Mouse (Mus musculus): Measurements from ENCODE around the gene Agap1. TPM values are rescaled to one million over a fixed set of nuclear protein-coding genes. Genes with fewer than 3 reads are reported as not detected.

Gene Agap1
- polyA plus RNA-seq, 1 experiment from 2014 or later: 37.2 TPM

DNA sequence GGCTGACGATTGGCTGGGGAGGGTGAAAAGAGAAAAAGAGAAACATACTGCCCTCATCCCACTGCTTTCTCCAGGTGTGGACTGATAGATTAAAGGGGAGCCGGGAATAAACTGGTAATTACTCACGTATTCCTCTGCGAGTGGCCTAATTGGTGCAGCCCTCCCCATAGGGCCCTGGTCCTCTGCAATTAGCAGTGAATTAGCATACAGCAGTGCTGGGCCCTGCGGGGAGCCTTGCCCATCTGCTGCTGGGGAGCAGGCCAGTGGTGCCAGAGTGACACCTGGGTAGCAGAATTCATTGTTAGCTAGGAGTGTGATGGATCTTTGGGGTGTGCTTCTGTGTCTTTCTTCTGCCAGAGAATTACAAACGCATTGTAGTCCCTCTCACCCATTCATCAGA, 87.9 kb downstream of the Agap1 start:
- Histone ChIP-seq H3K27me3 (replicated peaks; ENCODE audit: control insufficient read depth, insufficient read depth, low read length) (no peaks in the 10 kb centered on the region), H3K27ac (ENCODE audit: low read length) (no peak overlapping the region), H3K4me2 (ENCODE audit: low read length) (no peak overlapping the region), H3K4me3 (replicated peaks; ENCODE audit: low read length) (no peak overlapping the region), H3K4me1 (replicated peaks; ENCODE audit: control insufficient read depth, insufficient read depth, low read length) (peaks cover 18% of the 10 kb centered on the region), H3K36me3 (ENCODE audit: control insufficient read depth, insufficient read depth) (no peaks in the 10 kb centered on the region), H3K9ac (replicated peaks; ENCODE audit: low read depth, low read length) (no peak overlapping the region), H3K9me3 (ENCODE audit: control insufficient read depth, low read length) (no peaks in the 10 kb centered on the region)
- peak; percentile 49; the same call in 1 of the 2 replicates for ATAC-seq
- 11% methylated on average over 6 of the region's 6 CpGs for WGBS

DNA sequence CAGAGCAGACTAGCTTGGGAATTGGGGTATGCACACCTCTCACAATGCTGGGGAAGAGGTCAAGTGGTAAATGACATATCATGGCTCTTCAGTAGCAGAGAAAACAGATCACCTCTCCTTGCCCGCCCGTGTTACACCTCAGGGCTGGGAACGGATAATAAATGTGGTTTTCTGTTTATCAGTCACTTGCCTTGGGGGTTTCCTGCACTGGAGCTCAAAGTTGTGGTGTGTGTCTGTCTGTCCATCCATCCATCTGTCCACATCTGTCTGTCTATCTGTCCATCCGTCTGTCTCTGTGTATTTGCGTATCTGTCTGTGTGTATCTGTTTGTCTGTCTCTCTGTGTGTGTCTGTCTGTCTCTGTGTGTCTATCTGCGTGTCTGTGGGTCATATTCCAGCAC, 88.7 kb downstream of the Agap1 start:
- ATAC-seq: no peak
- Histone ChIP-seq H3K4me2 (ENCODE audit: low read length) (no peak overlapping the region), H3K9ac (replicated peaks; ENCODE audit: low read depth, low read length) (no peak overlapping the region), H3K36me3 (ENCODE audit: control insufficient read depth, insufficient read depth) (no peaks in the 10 kb centered on the region), H3K4me1 (replicated peaks; ENCODE audit: control insufficient read depth, insufficient read depth, low read length) (peaks cover 26% of the 10 kb centered on the region), H3K27me3 (replicated peaks; ENCODE audit: control insufficient read depth, insufficient read depth, low read length) (no peaks in the 10 kb centered on the region), H3K27ac (ENCODE audit: low read length) (no peak overlapping the region), H3K9me3 (ENCODE audit: control insufficient read depth, low read length) (no peaks in the 10 kb centered on the region), H3K4me3 (replicated peaks; ENCODE audit: low read length) (no peak overlapping the region)
- 92% methylated on average over 6 of the region's 6 CpGs for WGBS

DNA sequence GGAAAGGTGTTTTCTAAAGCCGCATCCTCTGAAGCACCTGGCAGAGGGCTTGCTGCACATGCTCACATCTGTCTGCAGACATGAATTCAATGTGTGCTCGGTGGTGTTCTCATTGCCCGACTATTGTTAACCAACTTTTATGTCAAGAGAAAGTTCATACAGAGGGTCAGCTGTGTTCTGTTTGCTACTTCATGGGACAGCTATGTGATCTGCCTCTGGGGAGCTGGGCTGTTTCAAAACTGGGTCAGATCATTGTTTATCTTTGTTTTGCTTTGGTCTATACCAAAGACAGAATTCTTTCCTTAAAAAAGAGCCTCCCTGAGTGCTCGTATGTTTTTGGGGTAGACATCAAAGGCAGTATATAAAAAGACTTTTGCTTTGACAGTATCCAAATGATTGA, 89.5 kb downstream of the Agap1 start:
- peaks cover 29% of the 10 kb centered on the region for H3K4me1 ChIP-seq (replicated peaks; ENCODE audit: control insufficient read depth, insufficient read depth, low read length)
- no peaks in the 10 kb centered on the region for H3K9me3 ChIP-seq (ENCODE audit: control insufficient read depth, low read length)
- no peak overlapping the region for H3K27ac ChIP-seq (ENCODE audit: low read length)
- H3K27me3 ChIP-seq (replicated peaks; ENCODE audit: control insufficient read depth, insufficient read depth, low read length): no peaks in the 10 kb centered on the region
- no peak overlapping the region for H3K9ac ChIP-seq (replicated peaks; ENCODE audit: low read depth, low read length)
- 93% methylated on average over 4 of the region's 4 CpGs for WGBS
- no peaks in the 10 kb centered on the region for H3K36me3 ChIP-seq (ENCODE audit: control insufficient read depth, insufficient read depth)
- no peak overlapping the region for H3K4me2 ChIP-seq (ENCODE audit: low read length)
- no peak for ATAC-seq
- no peak overlapping the region for H3K4me3 ChIP-seq (replicated peaks; ENCODE audit: low read length)

DNA sequence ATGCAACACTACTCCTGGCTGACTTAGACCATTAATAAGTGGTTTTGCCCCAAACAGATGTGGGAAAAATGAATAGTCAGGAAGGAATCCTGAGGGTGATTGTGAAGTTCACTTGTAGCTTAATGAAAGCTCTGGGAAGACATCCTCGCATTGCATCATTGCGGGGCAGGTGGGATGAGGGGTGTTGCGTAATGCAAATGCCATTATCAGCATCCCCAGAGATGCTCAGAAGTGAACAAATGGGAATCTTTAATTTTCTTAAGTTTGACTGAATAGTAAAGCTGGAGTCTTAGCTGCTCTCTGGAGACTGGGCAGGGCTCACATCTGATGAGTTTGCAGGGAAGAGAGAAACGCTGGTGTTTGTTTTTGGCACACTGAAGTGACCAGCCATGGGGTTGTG, 90.5 kb downstream of the Agap1 start:
- Histone ChIP-seq H3K9me3 (ENCODE audit: control insufficient read depth, low read length) (no peaks in the 10 kb centered on the region), H3K9ac (replicated peaks; ENCODE audit: low read depth, low read length) (no peak overlapping the region), H3K4me2 (ENCODE audit: low read length) (no peak overlapping the region), H3K27me3 (replicated peaks; ENCODE audit: control insufficient read depth, insufficient read depth, low read length) (no peaks in the 10 kb centered on the region), H3K27ac (ENCODE audit: low read length) (no peak overlapping the region), H3K36me3 (ENCODE audit: control insufficient read depth, insufficient read depth) (no peaks in the 10 kb centered on the region), H3K4me3 (replicated peaks; ENCODE audit: low read length) (no peak overlapping the region), H3K4me1 (replicated peaks; ENCODE audit: control insufficient read depth, insufficient read depth, low read length) (peaks cover 38% of the 10 kb centered on the region)
- 91% methylated on average over 4 of the region's 4 CpGs for WGBS
- ATAC-seq: no peak

DNA sequence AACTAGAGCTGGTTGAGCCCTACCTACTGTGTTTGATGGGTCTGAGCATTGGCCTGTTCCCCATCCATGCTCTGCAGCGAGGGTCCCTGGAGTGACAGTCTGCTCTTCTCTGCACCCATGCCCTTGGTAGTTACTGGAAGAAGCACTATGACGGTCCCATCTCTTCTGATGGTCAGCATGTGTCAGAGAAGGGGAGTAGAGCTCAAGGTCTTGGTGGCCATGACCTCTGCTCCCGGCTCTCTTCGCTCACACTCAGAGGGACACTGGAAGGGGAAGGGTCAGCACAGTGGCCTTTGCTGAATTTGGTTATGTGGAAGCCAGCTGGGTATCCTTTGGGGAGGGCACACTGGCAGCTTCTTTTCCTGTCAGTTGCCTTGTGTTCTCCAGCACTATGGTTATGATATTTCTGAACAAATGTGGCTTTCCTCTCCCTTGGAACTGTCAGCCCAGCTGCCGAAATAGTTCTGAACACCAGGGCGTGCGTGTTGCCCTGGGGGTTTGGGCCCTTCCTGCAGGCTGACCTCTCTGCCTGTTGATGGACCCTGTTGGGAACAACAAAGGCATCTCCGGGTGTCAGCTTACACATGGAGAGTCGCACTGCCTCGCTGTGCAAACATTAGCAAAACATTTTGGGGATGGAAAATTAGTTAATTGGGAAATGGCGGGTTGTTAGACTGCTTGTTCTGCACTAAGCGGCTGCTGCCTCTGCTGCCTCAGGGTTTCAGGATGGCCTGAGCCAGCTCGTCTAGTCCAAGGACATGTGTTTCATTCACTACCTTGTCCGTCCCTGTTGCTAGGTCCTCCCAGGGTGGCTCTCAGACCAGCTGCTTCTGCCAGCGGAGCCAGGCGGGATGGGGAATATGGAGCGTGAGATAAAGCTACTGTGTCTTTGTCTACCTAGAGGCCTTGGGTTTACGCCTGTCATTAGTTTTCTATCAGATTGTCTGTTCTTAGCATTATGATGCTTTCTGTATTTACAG, 93.2 kb downstream of the Agap1 start:
- peaks cover 5% of the 10 kb centered on the region; the same call in 1 of the 2 replicates for H3K27me3 ChIP-seq (replicated peaks; ENCODE audit: control insufficient read depth, insufficient read depth, low read length)
- 44% methylated on average over 18 of the region's 18 CpGs for WGBS
- no peak overlapping the region for H3K4me3 ChIP-seq (replicated peaks; ENCODE audit: low read length)
- no peak overlapping the region for H3K9ac ChIP-seq (replicated peaks; ENCODE audit: low read depth, low read length)
- H3K27ac ChIP-seq (ENCODE audit: low read length): no peak overlapping the region
- no peak for ATAC-seq
- H3K36me3 ChIP-seq (ENCODE audit: control insufficient read depth, insufficient read depth): no peaks in the 10 kb centered on the region
- no peaks in the 10 kb centered on the region for H3K9me3 ChIP-seq (ENCODE audit: control insufficient read depth, low read length)
- H3K4me1 ChIP-seq (replicated peaks; ENCODE audit: control insufficient read depth, insufficient read depth, low read length): peaks cover 30% of the 10 kb centered on the region
- H3K4me2 ChIP-seq (ENCODE audit: low read length): no peak overlapping the region

DNA sequence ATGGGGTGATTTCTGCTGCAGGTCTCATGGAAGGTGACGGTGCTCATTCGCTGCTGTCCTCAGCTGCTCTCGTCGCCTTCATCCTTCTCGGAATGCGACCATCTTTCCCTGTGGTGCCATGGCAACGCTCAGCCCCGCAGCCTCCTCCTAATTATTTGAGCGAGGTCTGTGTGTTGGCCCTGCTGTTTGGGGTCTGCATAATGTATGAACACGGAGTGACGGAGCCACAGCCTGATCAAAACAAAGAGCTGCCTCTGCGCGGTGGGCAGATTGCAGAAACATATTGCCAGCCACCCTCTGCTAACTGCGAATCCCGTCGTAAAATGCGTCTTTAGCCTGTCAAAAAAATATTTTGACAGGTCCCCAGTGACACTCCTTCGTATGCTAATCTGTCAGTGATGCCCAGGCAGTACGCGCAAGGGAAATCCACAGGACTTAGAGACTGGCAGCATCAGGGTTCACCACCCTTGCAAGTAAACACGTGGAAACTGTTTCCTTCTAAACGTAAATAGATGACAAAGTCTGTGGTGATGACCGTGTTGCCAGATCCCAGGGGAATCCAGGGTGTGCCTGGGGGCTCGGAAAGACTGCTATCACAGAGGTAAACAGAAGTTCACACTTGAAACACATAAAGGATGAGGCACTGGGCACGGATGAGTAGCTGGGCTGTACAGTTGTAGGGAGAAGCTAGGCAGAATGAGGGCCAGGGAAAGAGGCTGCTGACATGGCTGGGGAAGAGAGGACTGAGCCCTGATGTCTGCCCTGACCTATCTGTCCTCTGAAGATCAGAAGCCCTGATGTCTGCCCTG, 95.7 kb downstream of the Agap1 start:
- Histone ChIP-seq H3K4me3 (replicated peaks; ENCODE audit: low read length) (peak overlapping the region; percentile 12), H3K36me3 (ENCODE audit: control insufficient read depth, insufficient read depth) (no peaks in the 10 kb centered on the region), H3K27ac (ENCODE audit: low read length) (no peak overlapping the region), H3K4me1 (replicated peaks; ENCODE audit: control insufficient read depth, insufficient read depth, low read length) (peaks cover 30% of the 10 kb centered on the region), H3K9me3 (ENCODE audit: control insufficient read depth, low read length) (no peaks in the 10 kb centered on the region), H3K27me3 (replicated peaks; ENCODE audit: control insufficient read depth, insufficient read depth, low read length) (peaks cover 9% of the 10 kb centered on the region), H3K4me2 (ENCODE audit: low read length) (peak overlapping the region; percentile 53), H3K9ac (replicated peaks; ENCODE audit: low read depth, low read length) (0 out of 2 replicates have a peak overlapping the region, but pooled peaks have one; percentile 19)
- WGBS: 4% methylated on average over 25 of the region's 25 CpGs
- peak; percentile 96 for ATAC-seq

DNA sequence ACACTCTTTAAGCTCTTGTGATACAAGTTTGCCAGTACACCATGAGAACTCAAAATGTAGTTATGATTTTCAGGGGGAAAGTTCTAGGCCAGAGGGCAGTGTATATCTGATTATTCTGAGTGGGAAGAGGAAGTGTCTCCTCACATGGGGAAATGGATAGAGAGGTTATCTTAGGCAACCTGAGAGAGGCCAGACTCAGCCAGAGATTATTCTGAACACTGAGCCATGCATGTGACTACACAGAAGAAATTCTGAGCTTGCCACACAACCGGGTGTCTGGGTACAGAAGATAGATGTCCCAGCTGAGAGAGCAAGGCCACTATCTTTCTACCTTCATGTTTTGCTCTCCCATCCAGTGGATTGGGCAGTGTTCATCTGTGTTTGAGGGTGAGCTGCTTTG, 97.9 kb downstream of the Agap1 start:
- Histone ChIP-seq H3K9ac (replicated peaks; ENCODE audit: low read depth, low read length) (no peak overlapping the region), H3K9me3 (ENCODE audit: control insufficient read depth, low read length) (no peaks in the 10 kb centered on the region), H3K4me2 (ENCODE audit: low read length) (no peak overlapping the region), H3K27me3 (replicated peaks; ENCODE audit: control insufficient read depth, insufficient read depth, low read length) (peaks cover 9% of the 10 kb centered on the region), H3K36me3 (ENCODE audit: control insufficient read depth, insufficient read depth) (no peaks in the 10 kb centered on the region), H3K4me1 (replicated peaks; ENCODE audit: control insufficient read depth, insufficient read depth, low read length) (peaks cover 33% of the 10 kb centered on the region), H3K4me3 (replicated peaks; ENCODE audit: low read length) (no peak overlapping the region), H3K27ac (ENCODE audit: low read length) (no peak overlapping the region)
- WGBS: 100% methylated on average over 1 of the region's 1 CpGs
- ATAC-seq: no peak

DNA sequence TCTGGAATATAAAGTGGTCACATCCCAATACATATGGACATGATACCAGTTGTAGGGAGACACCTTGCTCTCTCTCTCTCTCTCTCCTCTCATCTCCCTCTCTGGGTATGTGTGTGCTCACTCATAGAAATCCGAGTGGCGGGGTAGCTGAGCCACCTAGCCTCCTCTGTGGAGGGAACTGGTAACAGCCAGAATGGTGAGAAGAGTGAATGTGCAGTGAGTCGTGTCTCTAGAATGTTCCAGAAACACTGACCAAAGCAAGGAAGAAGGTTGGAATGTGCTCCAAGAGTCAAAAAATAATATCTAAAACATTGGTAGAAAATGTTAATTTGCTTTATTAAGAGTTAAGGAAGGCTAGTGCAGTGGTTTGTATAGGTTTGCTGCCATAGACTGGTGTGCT, 99.2 kb downstream of the Agap1 start:
- Histone ChIP-seq H3K4me2 (ENCODE audit: low read length) (no peak overlapping the region), H3K4me1 (replicated peaks; ENCODE audit: control insufficient read depth, insufficient read depth, low read length) (peaks cover 23% of the 10 kb centered on the region), H3K27ac (ENCODE audit: low read length) (no peak overlapping the region), H3K27me3 (replicated peaks; ENCODE audit: control insufficient read depth, insufficient read depth, low read length) (peaks cover 9% of the 10 kb centered on the region), H3K9ac (replicated peaks; ENCODE audit: low read depth, low read length) (no peak overlapping the region), H3K4me3 (replicated peaks; ENCODE audit: low read length) (no peak overlapping the region), H3K36me3 (ENCODE audit: control insufficient read depth, insufficient read depth) (no peaks in the 10 kb centered on the region), H3K9me3 (ENCODE audit: control insufficient read depth, low read length) (no peaks in the 10 kb centered on the region)
- WGBS: 82% methylated on average over 3 of the region's 3 CpGs
- no peak for ATAC-seq

All from forebrain, embryonic 16.5 days (tissue).